Mouse (Mus musculus): Measurements from ENCODE around the gene Apc2. TPM values are rescaled to one million over a fixed set of nuclear protein-coding genes. Genes with fewer than 3 reads are reported as not detected.

Gene Apc2
- total and polyA plus RNA-seq, 3 experiments, result 0.07 to 0.13 TPM; not detected in 1

DNA sequence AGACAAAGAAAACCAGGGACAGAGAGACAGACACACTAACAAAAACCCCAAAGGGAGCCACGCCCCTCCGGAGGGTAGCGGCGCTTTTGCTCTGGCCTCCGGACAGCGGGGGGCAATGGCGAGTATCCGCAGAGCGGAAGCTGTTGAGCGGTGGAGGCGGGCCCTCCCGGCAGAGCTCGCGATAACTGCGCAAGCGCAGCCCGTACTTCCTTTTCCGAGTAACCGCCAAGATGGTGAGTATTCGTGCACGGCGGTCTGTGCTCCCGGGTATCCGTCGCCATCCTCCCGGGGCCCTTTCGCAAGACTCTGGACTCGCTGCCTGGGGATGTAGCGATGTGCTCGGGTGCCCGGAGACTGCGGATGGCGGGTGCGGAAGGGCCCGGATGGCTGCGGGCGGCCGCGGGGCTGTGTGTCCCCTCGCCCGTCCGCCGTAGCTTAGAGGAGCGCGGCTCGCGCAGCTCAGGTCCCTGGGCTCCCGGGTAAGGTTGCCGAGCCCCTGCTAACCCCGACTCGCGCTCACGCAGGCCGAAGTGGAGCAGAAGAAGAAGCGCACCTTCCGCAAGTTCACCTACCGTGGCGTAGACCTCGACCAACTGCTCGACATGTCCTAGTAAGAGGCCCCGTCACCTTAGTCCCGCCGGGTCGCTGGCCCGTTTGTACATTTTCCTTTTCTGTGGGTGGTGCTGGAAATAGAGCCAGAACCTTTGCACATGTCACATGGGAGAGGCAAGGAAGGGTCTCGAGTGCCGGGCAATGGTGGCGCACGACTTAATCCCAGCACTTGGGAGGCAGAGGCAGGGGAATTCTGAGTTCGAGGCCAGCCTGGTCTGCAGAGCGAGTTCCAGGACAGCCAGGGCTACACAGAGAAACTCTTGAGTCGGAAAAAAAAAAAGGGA is 3.3 kb upstream of the Apc2 start, which contains the start of gene Rps15:
TSS of gene Rps15 (plus strand) at position 203 of the 896 bp plus-strand sequence.
- dilution Hi-C loops (cut with MboI; ENCODE audit: extremely low pct_ligation_motif_present, extremely low pct_unique_long_range_greater_than_20kb, low sequenced_read_pairs), result no loop called here
- peak; percentile 90 for TF ChIP-seq MXI1 (IDR thresholded peaks at IDR 0.05; ENCODE audit: low read depth, low read length)
- TF ChIP-seq MEF2A (IDR thresholded peaks at IDR 0.05; ENCODE audit: borderline replicate concordance, low read depth, low read length), result peak; percentile 85
- peak; percentile 99 for TF ChIP-seq TCF12 (IDR thresholded peaks at IDR 0.05; ENCODE audit: low read depth, low read length)
- TF ChIP-seq HCFC1 (IDR thresholded peaks at IDR 0.05; ENCODE audit: low read depth, low read length), result peak; percentile 92
- peak in 1 of 2 experiments; percentile 85; a peak in 2 of 4 replicates for TF ChIP-seq CTCF (conservative IDR thresholded peaks at IDR 0.05 in 1 of 2, IDR thresholded peaks at IDR 0.05 in 1 of 2; ENCODE audit: low read depth in 2 of 2, low read length in 2 of 2)
- peak; percentile 98 for TF ChIP-seq ZMIZ1 (IDR thresholded peaks at IDR 0.05; ENCODE audit: low read depth, low read length)
- no peak; the same call in 1 of the 2 replicates for TF ChIP-seq ETS1 (conservative IDR thresholded peaks at IDR 0.05; ENCODE audit: low read depth, low read length)
- no peak for TF ChIP-seq MAFK (IDR thresholded peaks at IDR 0.05; ENCODE audit: insufficient replicate concordance, low read length)
- TF ChIP-seq RAD21 (IDR thresholded peaks at IDR 0.05; ENCODE audit: low read depth, low read length), result no peak; the same call in 1 of the 2 replicates
- no peak for TF ChIP-seq EP300 (IDR thresholded peaks at IDR 0.05; ENCODE audit: low read length)
- TF ChIP-seq SIN3A (IDR thresholded peaks at IDR 0.05; ENCODE audit: low read length), result peak; percentile 68; the same call in 1 of the 2 replicates
- TF ChIP-seq ZC3H11A (IDR thresholded peaks at IDR 0.05; ENCODE audit: low read depth, low read length), result no peak
- no peak for TF ChIP-seq RCOR1 (conservative IDR thresholded peaks at IDR 0.05; ENCODE audit: low read depth, low read length)
- TF ChIP-seq KAT2A (IDR thresholded peaks at IDR 0.05; ENCODE audit: insufficient replicate concordance, low read length), result peak; percentile 95
- TF ChIP-seq PAX5 (IDR thresholded peaks at IDR 0.05; ENCODE audit: low read length), result no peak
- TF ChIP-seq ELF1 (IDR thresholded peaks at IDR 0.05; ENCODE audit: low read depth, low read length), result peak; percentile 93
- TF ChIP-seq NRF1 (IDR thresholded peaks at IDR 0.05; ENCODE audit: low read depth, low read length), result peak; percentile 88
- peak; percentile 99 for TF ChIP-seq NELFE (IDR thresholded peaks at IDR 0.05; ENCODE audit: low read depth, low read length)
- TF ChIP-seq MYC (IDR thresholded peaks at IDR 0.05; ENCODE audit: low read depth, low read length), result peak; percentile 94
- TF ChIP-seq CHD2 (IDR thresholded peaks at IDR 0.05; ENCODE audit: low read length), result peak; percentile 99
- no peak for TF ChIP-seq ZNF384 (IDR thresholded peaks at IDR 0.05; ENCODE audit: low read depth, low read length)
- 0 out of 2 replicates have a peak, but pooled peaks have one; percentile 36 for TF ChIP-seq UBTF (IDR thresholded peaks at IDR 0.05; ENCODE audit: low read depth, low read length)
- no peak for TF ChIP-seq ZKSCAN1 (IDR thresholded peaks at IDR 0.05; ENCODE audit: borderline replicate concordance, low read depth, low read length)
- peak; percentile 90 for TF ChIP-seq MAX (IDR thresholded peaks at IDR 0.05; ENCODE audit: low read length)
- TF ChIP-seq CHD1 (IDR thresholded peaks at IDR 0.05; ENCODE audit: low read depth, low read length), result peak; percentile 43; the same call in 1 of the 2 replicates
- TF ChIP-seq SMC3 (IDR thresholded peaks at IDR 0.05; ENCODE audit: low read depth, low read length), result peak; percentile 31; the same call in 1 of the 2 replicates
- TF ChIP-seq JUND (conservative IDR thresholded peaks at IDR 0.05; ENCODE audit: low read depth, low read length), result no peak
- no peak for TF ChIP-seq USF1 (IDR thresholded peaks at IDR 0.05; ENCODE audit: low read depth, low read length)
- peak; percentile 70; the same call in 1 of the 2 replicates for TF ChIP-seq MAZ (IDR thresholded peaks at IDR 0.05; ENCODE audit: low read depth, low read length)
- peak; percentile 85 for TF ChIP-seq GABPA (IDR thresholded peaks at IDR 0.05; ENCODE audit: insufficient replicate concordance, low read depth, low read length)
- no peak for TF ChIP-seq BHLHE40 (IDR thresholded peaks at IDR 0.05; ENCODE audit: low read depth, low read length)
- TF ChIP-seq POLR2AphosphoS2 (IDR thresholded peaks at IDR 0.05; ENCODE audit: low read depth, low read length), result peak; percentile 97
- peak; percentile 99 for TF ChIP-seq POLR2A (IDR thresholded peaks at IDR 0.05; ENCODE audit: low read depth, low read length)
- TF ChIP-seq USF2 (conservative IDR thresholded peaks at IDR 0.05; ENCODE audit: low read depth, low read length), result no peak
- TF ChIP-seq E2F4 (IDR thresholded peaks at IDR 0.05; ENCODE audit: insufficient replicate concordance, low read depth, low read length), result no peak
- peak; percentile 74 for TF ChIP-seq IRF4 (IDR thresholded peaks at IDR 0.05; ENCODE audit: low read depth, low read length)
- no peak for TF ChIP-seq JUN (IDR thresholded peaks at IDR 0.05; ENCODE audit: insufficient read depth, low read depth, low read length)
- TF ChIP-seq TBP (conservative IDR thresholded peaks at IDR 0.05; ENCODE audit: low read depth, low read length), result peak; percentile 96

More for the DNA sequence above, 3.3 kb upstream of the Apc2 start, which contains the start of gene Rps15:
- H3K4me3 ChIP-seq (replicated peaks in 1 of 3; ENCODE audit: low read depth in 2 of 3, low read length in 2 of 3, poor library complexity in 1 of 3), result peak within 1 kb of the TSS; percentile 77 to 99 (median 84)
- H3K4me2 ChIP-seq (ENCODE audit: insufficient read depth, low read depth, poor library complexity, severe bottlenecking), result peak within 1 kb of the TSS; percentile 72
- H3K27ac ChIP-seq (ENCODE audit: insufficient read depth, low read depth), result peak within 1 kb of the TSS; percentile 47
- peak; percentile 97 for DNase-seq (ENCODE audit: extremely low read depth)
- peak within 1 kb of the TSS; percentile 94 for H3K9ac ChIP-seq (ENCODE audit: insufficient read depth, low read depth)
- peaks cover 1% of the 10 kb centered on the region for H3K27me3 ChIP-seq (replicated peaks)
- peaks cover 8 to 43% of the 10 kb centered on the region in 2 experiments; a peak in 3 of 4 replicates for H3K4me1 ChIP-seq (ENCODE audit: control insufficient read depth in 1 of 2, insufficient read depth in 2 of 2)
- H3K79me2 ChIP-seq (replicated peaks; ENCODE audit: control insufficient read depth, extremely low read depth, insufficient read depth, poor library complexity, severe bottlenecking), result peaks cover 17% of the 10 kb centered on the region
- H3K36me3 ChIP-seq (replicated peaks in 1 of 2; ENCODE audit: control insufficient read depth in 1 of 2, insufficient read depth in 1 of 2, low read length in 1 of 2), result peaks cover 30 to 47% of the 10 kb centered on the region in 2 experiments
- in situ Hi-C loops (cut with MboI; ENCODE audit: low pct_ligation_motif_present, low pct_unique_long_range_greater_than_20kb, low sequenced_read_pairs), result no loop called here
- peaks cover 3% of the 10 kb centered on the region for H3K9me3 ChIP-seq (replicated peaks; ENCODE audit: low read length)
